Mouse (Mus musculus) liver, postnatal 0 days (tissue): ENCODE data around the gene Cd164l2.

ENCODE experiments used
- CTCF ChIP-seq: sonication (generic); IDR thresholded peaks from 2 replicates; pipeline ENCODE4 v1.5.1; 2016; ENCODE audit warnings: antibody characterized with exemption, low read depth
- EP300 ChIP-seq: IDR thresholded peaks from 2 replicates; pipeline ENCODE4 v1.6.1; 2016; ENCODE audit warnings: antibody characterized with exemption, low read depth, mild to moderate bottlenecking

DNA sequence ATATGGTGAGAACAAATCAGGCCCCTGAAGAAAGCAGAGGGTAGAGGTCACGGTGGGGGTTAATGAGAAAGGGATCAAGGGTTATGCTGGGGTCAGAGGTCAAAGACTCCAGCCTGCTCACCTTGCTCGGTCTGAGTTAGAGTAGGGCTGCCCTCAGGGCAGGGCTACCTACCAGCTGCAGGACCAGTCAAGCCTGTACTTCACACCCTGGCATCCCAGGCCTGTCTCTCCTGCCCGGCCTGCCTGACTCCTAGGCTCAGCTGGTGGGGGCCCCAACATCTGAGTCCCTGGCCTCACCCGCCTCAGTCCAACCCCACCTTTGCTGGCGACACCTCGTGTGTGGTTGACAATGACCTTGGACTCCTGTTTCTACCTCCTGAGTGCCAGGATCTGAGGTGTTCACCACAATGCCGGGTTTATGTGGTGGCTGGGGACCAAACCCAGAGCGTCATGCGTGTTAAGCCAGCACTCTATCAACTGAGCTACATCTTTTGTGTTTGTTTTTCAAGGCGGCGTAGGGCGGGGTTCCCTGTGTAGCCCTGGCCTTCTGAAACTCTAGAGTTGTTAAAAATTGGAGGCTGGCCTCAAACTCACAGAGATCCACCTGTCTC is 46.0 kb downstream of the Cd164l2 start:
- TF ChIP-seq CTCF (no peak), EP300 (no peak)
